Mouse (Mus musculus) CD4-positive, CD25-positive, alpha-beta regulatory T cell, adult 2 months (primary cell): ENCODE results near the gene Homer3.

Experiments used
- DNase-seq: peaks from one replicate; pipeline ENCODE4 v3.0.0-alpha.2; 2012; ENCODE audit warnings: low read depth, low spot score

The Homer3 gene

GRCm38 (mm10) chr8:70331526-70331925 lies 48.9 kb downstream of the Homer3 start:
- DNase-seq = no peak

DNA sequence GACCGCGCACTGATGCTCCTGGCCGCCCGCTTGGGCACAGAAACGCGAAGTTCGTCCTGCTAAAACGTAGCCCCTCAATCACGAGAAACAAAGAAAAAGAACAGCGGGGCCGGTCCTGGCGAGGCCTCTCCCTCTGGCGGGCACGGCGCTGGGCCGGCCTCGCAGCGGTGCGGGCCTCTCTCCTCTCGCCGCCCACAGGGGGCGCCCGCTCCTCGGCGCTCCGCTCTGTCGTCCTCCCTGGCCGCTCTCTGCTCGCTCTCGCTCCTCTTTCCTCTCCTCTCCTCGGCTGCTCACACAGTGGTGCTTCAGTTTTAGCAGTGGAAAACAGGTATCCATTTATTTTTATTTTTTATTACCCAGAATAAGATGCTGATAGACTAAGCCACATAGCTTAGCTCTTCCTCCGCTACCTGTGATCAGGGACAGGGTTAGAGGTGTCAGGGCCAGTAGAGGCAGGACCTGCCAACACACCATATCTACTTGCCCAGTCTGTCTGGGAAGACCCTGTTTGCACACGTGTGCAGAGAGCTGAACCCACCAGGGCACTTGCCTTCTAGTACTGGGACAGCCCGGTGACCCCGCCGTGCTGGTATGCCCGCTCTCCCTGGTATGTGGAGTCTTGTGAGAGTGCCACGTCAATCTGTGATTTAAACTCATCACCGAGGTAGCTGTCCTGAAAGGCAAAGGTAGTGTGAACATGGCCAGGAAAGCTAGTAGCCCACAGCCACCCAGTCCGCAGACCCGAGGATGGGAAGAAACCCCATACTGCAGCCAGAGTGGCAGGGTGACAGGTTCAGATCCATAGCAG lies 49.6 kb downstream of the Homer3 start:
- DNase-seq = no peak

GRCm38 (mm10) chr8:70332878-70333202 lies 50.2 kb downstream of the Homer3 start:
- no peak for DNase-seq

DNA sequence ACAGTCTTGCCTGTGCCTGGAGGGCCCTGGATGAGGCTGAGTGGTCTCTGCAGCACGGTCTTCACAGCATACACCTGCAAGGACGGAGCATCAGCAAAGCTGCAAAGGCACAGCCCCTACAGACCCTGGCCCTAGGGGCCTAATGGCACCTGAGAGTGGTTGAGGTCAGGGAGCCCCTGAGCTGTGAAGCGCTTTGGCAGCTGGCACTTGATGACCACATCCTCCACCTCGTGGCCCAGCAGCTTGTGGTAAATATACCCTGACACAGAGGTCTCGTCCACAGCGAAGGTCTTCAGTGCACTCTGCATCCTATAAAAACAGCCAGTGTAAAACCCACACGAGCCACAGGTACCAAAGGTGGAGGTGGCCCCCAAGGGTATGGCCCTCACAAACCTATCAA lies 56.3 kb downstream of the Homer3 start:
- DNase-seq = no peak

DNA sequence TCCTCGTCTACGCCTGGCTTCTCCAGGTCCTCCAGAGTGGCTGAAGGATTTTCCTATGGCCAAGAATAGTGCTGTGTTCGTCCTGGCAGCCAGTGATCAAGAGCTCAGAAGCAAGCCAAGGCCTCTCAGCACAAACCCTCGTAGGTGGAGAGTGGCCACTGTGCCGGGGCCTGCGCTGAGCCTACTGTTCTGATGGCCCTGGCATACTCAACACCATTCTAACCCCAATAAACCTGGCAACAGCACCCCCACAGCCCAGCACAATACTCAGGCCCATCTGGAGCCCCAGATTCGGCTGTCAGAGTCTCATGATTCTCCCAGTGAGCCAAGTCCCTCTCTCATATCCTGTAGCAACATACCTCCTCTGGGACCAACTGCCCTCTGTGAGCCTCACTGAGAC lies 58.0 kb downstream of the Homer3 start:
- DNase-seq = no peak

GRCm38 (mm10) chr8:70342007-70342406 lies 59.4 kb downstream of the Homer3 start:
- no peak for DNase-seq

GRCm38 (mm10) chr8:70343076-70343475 lies 60.4 kb downstream of the Homer3 start:
- DNase-seq = no peak

DNA sequence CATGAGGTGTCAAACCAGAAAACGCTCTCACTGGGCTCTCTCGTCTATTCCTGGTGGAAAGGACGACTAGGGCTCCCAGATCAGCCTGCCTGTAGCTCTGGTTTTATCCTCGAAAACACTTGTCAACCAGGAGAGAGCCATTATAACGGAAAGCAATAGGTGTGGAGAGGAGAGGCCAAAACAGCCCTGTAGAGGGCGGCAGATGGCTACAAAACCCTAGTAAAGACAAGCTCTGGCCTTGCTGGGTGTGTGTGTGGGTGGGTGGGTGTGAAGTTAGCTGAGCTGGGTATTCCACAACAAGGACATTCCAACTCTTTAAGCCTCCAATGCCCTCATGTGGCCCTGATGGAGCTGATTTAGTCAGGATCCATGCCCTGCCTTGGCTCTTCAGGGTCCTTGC lies 61.1 kb downstream of the Homer3 start:
- peak; percentile 56 for DNase-seq
